In genomic region chr5:148555156-148555555, GRCm38 (mm10) we compare ENCODE assay signal across 11 mouse cellular contexts. TPM values are rescaled to one million over a fixed set of nuclear protein-coding genes. Genes with fewer than 3 reads are reported as not detected.
DNase-seq lines count a peak whose midpoint lies in the region; ATAC-seq and TF ChIP-seq lines count a peak whose summit lies in the region.
"Had no signal": no experiment of that assay in that cellular context is flagged by ENCODE, and none has a peak within 500 bp of the region (broad histone marks: within the 10 kb centered on the region; RNA-seq: fewer than 3 reads in every experiment).

No protein-coding gene starts in this region.

- peak; percentile 19 for DNase-seq in cerebellum, adult 9-10 months
- DNase-seq in cerebellum, postnatal 10 days, result no peak
- DNase-seq in liver, embryonic 11.5 days (ENCODE audit: low spot score), result no peak
- no peak for DNase-seq in liver
- no peak for DNase-seq in hindbrain, postnatal 0 days (ENCODE audit: low spot score)
- DNase-seq in frontal cortex, postnatal 25 days (ENCODE audit: low spot score in 2 of 2), result no peak
- DNase-seq: kidney, adult 8-10 months; lung, adult 2 months; spleen, adult 18-20 months had no signal

- peak overlapping the region; percentile 51 for H3K4me2 ChIP-seq in liver, embryonic 11.5 days
- H3K4me2 ChIP-seq in hindbrain, postnatal 0 days (ENCODE audit: low read depth, low read length), result peak overlapping the region; percentile 46
- H3K4me2 ChIP-seq in neural tube, embryonic 15.5 days, result peak overlapping the region; percentile 51

- H3K36me3 ChIP-seq in liver, embryonic 11.5 days (ENCODE audit: control insufficient read depth, insufficient read depth, low read length), result no peaks in the 10 kb centered on the region
- H3K36me3 ChIP-seq in hindbrain, postnatal 0 days (ENCODE audit: insufficient read depth, low read length), result no peaks in the 10 kb centered on the region
- H3K36me3 ChIP-seq in neural tube, embryonic 15.5 days, result no peaks in the 10 kb centered on the region

- H3K9me3 ChIP-seq in liver, embryonic 11.5 days (ENCODE audit: control insufficient read depth, low read length), result no peaks in the 10 kb centered on the region
- no peaks in the 10 kb centered on the region for H3K9me3 ChIP-seq in hindbrain, postnatal 0 days (ENCODE audit: low read length)
- H3K9me3 ChIP-seq in neural tube, embryonic 15.5 days (replicated peaks), result no peaks in the 10 kb centered on the region

- no peak for TF ChIP-seq CTCF in hindbrain, postnatal 0 days (IDR thresholded peaks at IDR 0.05; ENCODE audit: low read depth)

- H3K27ac ChIP-seq in liver, embryonic 11.5 days (ENCODE audit: low read depth, low read length), result no peak overlapping the region
- no peak overlapping the region for H3K27ac ChIP-seq in hindbrain, postnatal 0 days
- H3K27ac ChIP-seq in neural tube, embryonic 15.5 days (replicated peaks), result no peak overlapping the region

- H3K27me3 ChIP-seq in liver, embryonic 11.5 days (replicated peaks; ENCODE audit: control insufficient read depth, insufficient read depth, low read length), result peaks cover 3% of the 10 kb centered on the region; the same call in 1 of the 2 replicates
- no peaks in the 10 kb centered on the region for H3K27me3 ChIP-seq in hindbrain, postnatal 0 days (ENCODE audit: insufficient read depth, low read length)
- H3K27me3 ChIP-seq in neural tube, embryonic 15.5 days (replicated peaks), result no peaks in the 10 kb centered on the region

- ATAC-seq in liver, embryonic 11.5 days (replicated peaks; ENCODE audit: low FRiP score), result no peak
- no peak for ATAC-seq in hindbrain, postnatal 0 days
- ATAC-seq in neural tube, embryonic 15.5 days (ENCODE audit: low FRiP score), result no peak
- no peak for ATAC-seq in frontal cortex, adult (ENCODE audit: low TSS enrichment)

- peaks cover 25% of the 10 kb centered on the region for H3K4me1 ChIP-seq in liver, embryonic 11.5 days (replicated peaks; ENCODE audit: control insufficient read depth, insufficient read depth, low read length)
- H3K4me1 ChIP-seq in hindbrain, postnatal 0 days (ENCODE audit: insufficient read depth, low read length), result peaks cover 5% of the 10 kb centered on the region; the same call in 1 of the 2 replicates
- H3K4me1 ChIP-seq in neural tube, embryonic 15.5 days, result peaks cover 27% of the 10 kb centered on the region

- no peak overlapping the region for H3K9ac ChIP-seq in liver, embryonic 11.5 days (ENCODE audit: low read depth, low read length)
- no peak overlapping the region for H3K9ac ChIP-seq in hindbrain, postnatal 0 days (replicated peaks; ENCODE audit: low read length)
- 0 out of 2 replicates have a peak overlapping the region, but pooled peaks have one; percentile 31 for H3K9ac ChIP-seq in neural tube, embryonic 15.5 days (replicated peaks)

- 72% methylated on average over 10 of the region's 10 CpGs for whole genome bisulfite sequencing in liver, embryonic 11.5 days
- 76% methylated on average over 10 of the region's 10 CpGs for WGBS in hindbrain, postnatal 0 days
- 81% methylated on average over 10 of the region's 10 CpGs for WGBS in neural tube, embryonic 15.5 days

- no peak overlapping the region for H3K4me3 ChIP-seq in liver, embryonic 11.5 days (ENCODE audit: low read depth, low read length)
- no peak overlapping the region for H3K4me3 ChIP-seq in hindbrain, postnatal 0 days (ENCODE audit: low read length)
- no peak overlapping the region for H3K4me3 ChIP-seq in neural tube, embryonic 15.5 days (replicated peaks)

RNA-seq across cellular contexts. Expression of gene Ubl3, which starts 2.6 kb away (rescaled TPM):
- polyA plus RNA-seq in liver, embryonic 11.5 days (2014; fragmentation: Nextera tagmentation; extraction: Ambion mirVana), result 40.1 and 43.1 TPM in 2 replicates
- total RNA-seq in hindbrain, postnatal 0 days (2014; rRNA removed), result 155 and 157 TPM in 2 replicates
- polyA plus RNA-seq in hindbrain, postnatal 0 days (2015; fragmentation: Nextera tagmentation; extraction: Ambion mirVana), result 108 and 115 TPM in 2 replicates
- polyA plus RNA-seq in neural tube, embryonic 15.5 days (2015; fragmentation: Nextera tagmentation; extraction: Ambion mirVana), result 98.3 and 98.4 TPM in 2 replicates
